Mouse (Mus musculus) lung, postnatal 0 days (tissue): ENCODE data around the gene Mkrn1. TPM values are rescaled to one million over a fixed set of nuclear protein-coding genes. Genes with fewer than 3 reads are reported as not detected.
"Not testable (repeated sequence)": the region's sequence is repeated elsewhere in the genome, so short reads cannot be mapped to it uniquely, and the experiment has no call there.

Source experiments
- ATAC-seq: fragments of 200-750 bp; cut with Nextera tagmentation; 2 replicates; pipeline ENCODE4 v1.8.0; 2017; ENCODE audit warnings: moderate library complexity
- DNase-seq: peaks from one replicate; pipeline ENCODE4 v3.0.0-alpha.2; 2016; ENCODE audit warnings: low spot score
- H3K27ac ChIP-seq: fragments of 300-500 bp; sonication (generic); 2 replicates; pipeline ENCODE4 v1.5.1; 2014; ENCODE audit warnings: antibody characterized with exemption, mild to moderate bottlenecking, low read length, mixed read lengths
- H3K27me3 ChIP-seq: fragments of 300-500 bp; sonication (generic); replicated peaks from 2 replicates; pipeline ENCODE4 v1.6.1; 2014; ENCODE audit warnings: low read length, mixed read lengths; ENCODE audit not compliant: insufficient read depth
- H3K36me3 ChIP-seq: fragments of 300-500 bp; sonication (generic); 2 replicates; pipeline ENCODE4 v1.6.1; 2014; ENCODE audit warnings: low read length, mixed read lengths; ENCODE audit not compliant: insufficient read depth
- H3K4me1 ChIP-seq: fragments of 300-500 bp; sonication (generic); 2 replicates; pipeline ENCODE4 v1.6.1; 2014; ENCODE audit warnings: antibody characterized with exemption, low read depth, low read length, mixed read lengths; ENCODE audit not compliant: insufficient read depth
- H3K4me2 ChIP-seq: fragments of 300-500 bp; sonication (generic); replicated peaks from 2 replicates; pipeline ENCODE4 v1.6.1; 2014; ENCODE audit warnings: low read depth, mild to moderate bottlenecking, low read length, moderate library complexity, mixed read lengths
- H3K4me3 ChIP-seq: fragments of 300-500 bp; sonication (generic); 2 replicates; pipeline ENCODE4 v1.5.1; 2014; ENCODE audit warnings: low read depth, low read length
- H3K9ac ChIP-seq: fragments of 300-500 bp; sonication (generic); replicated peaks from 2 replicates; pipeline ENCODE4 v1.6.1; 2014; ENCODE audit warnings: low read depth, mild to moderate bottlenecking
- H3K9me3 ChIP-seq: fragments of 300-500 bp; sonication (generic); 2 replicates; pipeline ENCODE4 v1.6.1; 2016; ENCODE audit warnings: low read length, mixed read lengths
- CTCF ChIP-seq: IDR thresholded peaks from 2 replicates; pipeline ENCODE4 v1.5.1; 2016; ENCODE audit warnings: antibody characterized with exemption, mild to moderate bottlenecking
- EP300 ChIP-seq: IDR thresholded peaks from 2 replicates; pipeline ENCODE4 v1.6.1; 2016; ENCODE audit warnings: antibody characterized with exemption, mild to moderate bottlenecking, control low read depth
- WGBS: fragments of 180-500 bp; shearing (Covaris S2); extraction: QIAGEN DNeasy Blood & Tissue Kit; methylation state at CpG from one replicate; pipeline ENCODE4 v1.1.7; 2014; 5-methylcytosine and 5-hydroxymethylcytosine counted together
- polyA plus RNA-seq: library from polyadenylated mRNA; unstranded; fragments of >200 nt; fragmentation: Nextera tagmentation; extraction: Ambion mirVana; gene quantifications from 2 replicates; pipeline ENCODE4 v1.2.1, GENCODE M21; 2015

The Mkrn1 gene
- polyA plus RNA-seq, 1 experiment from 2014 or later = 125 TPM

GRCm38 (mm10) chr6:39362684-39363083, 57.6 kb downstream of the Mkrn1 start:
- H3K9ac ChIP-seq = no peak overlapping the region
- 0 out of 2 replicates have a peak, but pooled peaks cover 4% of the 10 kb centered on the region for H3K36me3 ChIP-seq
- H3K4me1 ChIP-seq = no peaks in the 10 kb centered on the region
- no peaks in the 10 kb centered on the region for H3K27me3 ChIP-seq
- no peak for TF ChIP-seq CTCF
- no peak for TF ChIP-seq EP300
- 94% methylated on average over 2 of the region's 2 CpGs for WGBS
- no peak overlapping the region for H3K4me3 ChIP-seq
- ATAC-seq (no peak), DNase-seq (no peak)
- H3K9me3 ChIP-seq = no peaks in the 10 kb centered on the region
- no peak overlapping the region for H3K27ac ChIP-seq
- no peak overlapping the region for H3K4me2 ChIP-seq

DNA sequence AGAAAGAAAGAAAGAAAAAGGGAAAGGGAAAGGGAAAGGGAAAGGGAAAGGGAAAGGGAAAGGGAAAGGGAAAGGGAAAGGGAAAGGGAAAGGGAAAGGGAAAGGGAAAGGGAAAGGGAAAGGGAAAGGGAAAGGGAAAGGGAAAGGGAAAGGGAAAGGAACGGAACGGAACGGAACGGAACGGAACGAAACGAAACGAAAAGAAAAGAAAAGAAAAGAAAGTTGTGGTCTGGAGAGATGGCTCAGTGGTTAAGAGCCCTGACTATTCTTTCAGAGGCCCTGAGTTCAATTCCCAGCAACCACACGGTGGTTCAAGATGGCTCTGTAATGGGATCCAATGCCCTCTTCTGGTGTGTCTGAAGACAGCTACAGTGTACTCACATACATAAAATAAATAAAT, 61.1 kb downstream of the Mkrn1 start:
- WGBS = 95% methylated on average over 9 of the region's 9 CpGs
- H3K4me1 ChIP-seq, DNase-seq, H3K27me3 ChIP-seq, H3K27ac ChIP-seq, H3K9ac ChIP-seq, H3K4me3 ChIP-seq, ATAC-seq, H3K9me3 ChIP-seq, H3K4me2 ChIP-seq: not testable (repeated sequence)
- H3K36me3 ChIP-seq = peaks cover 14% of the 10 kb centered on the region; the same call in 1 of the 2 replicates

DNA sequence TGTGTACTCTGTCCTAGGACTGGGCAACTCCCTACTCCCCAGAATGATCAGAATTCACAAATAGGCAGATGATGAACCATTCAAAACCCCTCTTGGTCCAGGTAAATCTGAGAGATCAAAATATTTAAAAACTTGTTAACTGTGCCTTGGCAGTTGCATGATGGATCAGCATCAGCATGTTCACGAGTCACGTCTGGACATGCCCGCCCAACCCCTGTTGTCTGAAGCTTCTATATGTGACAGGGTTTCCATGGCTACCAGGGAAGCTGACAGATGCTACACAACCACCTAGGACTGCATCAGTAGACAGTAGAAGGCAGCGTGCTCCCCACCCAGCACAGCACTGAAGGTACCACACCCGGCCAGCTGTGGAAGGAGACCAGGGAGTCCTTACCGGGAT, 71.3 kb downstream of the Mkrn1 start:
- no peaks in the 10 kb centered on the region for H3K9me3 ChIP-seq
- no peak overlapping the region for H3K4me2 ChIP-seq
- H3K27me3 ChIP-seq = no peaks in the 10 kb centered on the region
- ATAC-seq (no peak), DNase-seq (no peak)
- no peak overlapping the region for H3K27ac ChIP-seq
- TF ChIP-seq EP300 (no peak), CTCF (no peak)
- peaks cover 23% of the 10 kb centered on the region; the same call in 1 of the 2 replicates for H3K36me3 ChIP-seq
- H3K4me3 ChIP-seq = no peak overlapping the region
- H3K9ac ChIP-seq = no peak overlapping the region
- 77% methylated on average over 6 of the region's 6 CpGs for WGBS
- H3K4me1 ChIP-seq = no peaks in the 10 kb centered on the region

DNA sequence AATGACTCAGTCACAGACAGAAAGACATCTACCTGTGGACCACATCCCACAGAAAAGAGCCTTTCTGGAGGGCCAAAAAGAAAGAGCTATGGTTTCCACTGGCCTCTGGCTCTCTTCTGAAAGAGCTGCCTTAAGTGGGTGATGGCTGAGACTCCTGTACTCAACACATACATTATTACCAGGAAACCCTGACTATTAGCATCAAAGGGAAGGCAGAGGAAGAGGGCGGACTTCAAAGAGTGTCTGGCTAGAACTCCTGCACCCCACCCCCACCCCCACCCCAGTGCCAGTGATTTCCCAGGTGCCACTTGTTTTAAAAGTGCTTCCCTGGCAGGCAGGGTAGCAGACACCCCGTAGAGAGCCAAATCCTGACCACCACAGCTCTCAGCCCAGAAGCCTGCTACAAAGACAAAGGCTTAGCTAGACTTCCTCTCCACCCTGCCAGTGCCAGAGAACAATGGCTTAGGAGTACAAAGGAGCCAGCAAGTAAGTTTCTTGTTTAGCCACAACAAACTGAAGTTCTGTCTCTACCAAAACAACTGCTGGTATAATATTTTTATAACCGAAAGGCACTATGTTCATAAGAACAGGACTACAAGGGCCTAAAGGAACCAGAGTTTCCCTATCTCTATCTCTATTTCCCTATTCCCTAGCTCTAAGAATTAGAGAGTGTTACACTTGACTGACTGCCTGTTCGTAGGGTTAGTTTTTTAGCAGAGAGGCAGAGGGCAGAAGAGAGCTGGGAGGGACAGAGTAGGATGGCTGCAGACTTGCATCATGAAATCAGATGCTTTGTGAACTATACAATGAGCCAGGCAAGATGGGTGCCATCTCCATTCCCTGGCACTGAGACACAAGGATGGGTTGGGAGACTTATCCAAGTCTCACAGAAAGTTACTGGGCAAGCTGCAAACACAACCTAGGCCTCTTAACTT, 72.1 kb downstream of the Mkrn1 start:
- Histone ChIP-seq H3K4me2 (no peak overlapping the region), H3K4me1 (no peaks in the 10 kb centered on the region), H3K36me3 (peaks cover 23% of the 10 kb centered on the region; the same call in 1 of the 2 replicates), H3K27ac (peak overlapping the region; percentile 59; the same call in 1 of the 2 replicates), H3K4me3 (no peak overlapping the region), H3K9me3 (no peaks in the 10 kb centered on the region), H3K27me3 (no peaks in the 10 kb centered on the region), H3K9ac (no peak overlapping the region)
- peak; percentile 51 for TF ChIP-seq CTCF
- TF ChIP-seq EP300 = no peak
- peak; percentile 27; the same call in 1 of the 2 replicates for ATAC-seq
- peak; percentile 46 for DNase-seq
- 46% methylated on average over 4 of the region's 4 CpGs for WGBS

Other genes with a start within 250 kb of the Mkrn1 start
- 5.1 and 6.7 TPM in 2 replicates for gene Kdm7a, start 213.7 kb downstream of the Mkrn1 start, polyA plus RNA-seq
- gene Slc37a3, start 42.8 kb downstream of the Mkrn1 start, polyA plus RNA-seq = 24.4 and 27.9 TPM in 2 replicates
- gene Rab19, start 39.3 kb downstream of the Mkrn1 start, polyA plus RNA-seq = 5.8 and 6.9 TPM in 2 replicates
- 13.4 and 13.8 TPM in 2 replicates for gene Dennd2a, start 137.4 kb upstream of the Mkrn1 start, polyA plus RNA-seq
- 24.6 and 25.7 TPM in 2 replicates for gene Adck2, start 153.4 kb upstream of the Mkrn1 start, polyA plus RNA-seq
- 0.75 and 0.89 TPM in 2 replicates for gene Gm42420, start 165.3 kb upstream of the Mkrn1 start, polyA plus RNA-seq
- gene Ndufb2, start 172.1 kb upstream of the Mkrn1 start, polyA plus RNA-seq = 267 and 287 TPM in 2 replicates